Mouse (Mus musculus) forebrain, embryonic 11.5 days (tissue): ENCODE measurements around the gene Spop. TPM values are rescaled to one million over a fixed set of nuclear protein-coding genes. Genes with fewer than 3 reads are reported as not detected.

Experiments
- ATAC-seq: fragments of 200-750 bp; cut with Nextera tagmentation; replicated peaks from 2 replicates; pipeline ENCODE4 v1.8.0; 2017; ENCODE audit warnings: moderate TSS enrichment; ENCODE audit not compliant: low FRiP score
- DNase-seq: peaks from one replicate; pipeline ENCODE4 v3.0.0-alpha.2; 2017; ENCODE audit warnings: low spot score
- H3K27ac ChIP-seq: fragments of 300-500 bp; sonication (generic); 2 replicates; pipeline ENCODE4 v1.5.1; 2014; ENCODE audit warnings: low read depth, low read length
- H3K27me3 ChIP-seq: fragments of 300-500 bp; sonication (generic); 2 replicates; pipeline ENCODE4 v1.6.1; 2014; ENCODE audit warnings: mild to moderate bottlenecking, low read length, mixed read lengths; ENCODE audit not compliant: control insufficient read depth, insufficient read depth
- H3K36me3 ChIP-seq: fragments of 300-500 bp; sonication (generic); 2 replicates; pipeline ENCODE4 v1.6.1; 2014; ENCODE audit warnings: mild to moderate bottlenecking, low read length, moderate library complexity, mixed read lengths; ENCODE audit not compliant: control insufficient read depth, insufficient read depth
- H3K4me1 ChIP-seq: fragments of 300-500 bp; sonication (generic); replicated peaks from 2 replicates; pipeline ENCODE4 v1.6.1; 2014; ENCODE audit warnings: low read length, mixed read lengths; ENCODE audit not compliant: control insufficient read depth, insufficient read depth
- H3K4me2 ChIP-seq: fragments of 300-500 bp; sonication (generic); 2 replicates; pipeline ENCODE4 v1.6.1; 2014; ENCODE audit warnings: low read depth, mild to moderate bottlenecking, low read length, moderate library complexity, mixed read lengths; ENCODE audit not compliant: severe bottlenecking
- H3K4me3 ChIP-seq: fragments of 300-500 bp; sonication (generic); 2 replicates; pipeline ENCODE4 v1.5.1; 2014; ENCODE audit warnings: low read depth, low read length
- H3K9ac ChIP-seq: fragments of 300-500 bp; sonication (generic); 2 replicates; pipeline ENCODE4 v1.6.1; 2014; ENCODE audit warnings: low read length
- H3K9me3 ChIP-seq: fragments of 300-500 bp; sonication (generic); 2 replicates; pipeline ENCODE4 v1.6.1; 2016; ENCODE audit warnings: low read length, mixed read lengths; ENCODE audit not compliant: control insufficient read depth
- WGBS: fragments of 180-500 bp; shearing (Covaris S2); extraction: QIAGEN DNeasy Blood & Tissue Kit; methylation state at CpG from one replicate; pipeline ENCODE4 v1.1.7; 2014; 5-methylcytosine and 5-hydroxymethylcytosine counted together
- polyA plus RNA-seq: library from polyadenylated mRNA; unstranded; fragments of >200 nt; fragmentation: Nextera tagmentation; extraction: Ambion mirVana; gene quantifications from 2 replicates; pipeline ENCODE4 v1.2.1, GENCODE M21; 2014

Gene Spop
- polyA plus RNA-seq, 1 experiment from 2014 or later: 144 TPM

DNA sequence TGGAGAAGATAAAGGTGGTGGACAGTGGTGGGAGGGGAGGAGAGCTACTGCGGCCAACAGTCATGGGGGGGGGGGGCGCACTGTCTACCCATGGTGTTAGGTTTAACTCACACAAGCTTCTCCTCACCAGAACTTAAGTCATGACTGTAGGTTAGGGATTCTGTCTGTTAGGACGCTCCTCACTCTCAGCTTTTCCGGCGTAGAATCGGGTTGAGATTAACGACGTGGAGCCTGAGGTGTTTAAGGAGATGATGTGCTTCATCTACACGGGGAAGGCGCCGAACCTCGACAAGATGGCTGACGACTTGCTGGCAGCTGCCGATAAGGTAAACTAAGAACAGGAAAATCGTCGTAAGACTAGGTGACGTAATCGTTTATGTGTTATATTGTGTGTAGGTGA is 71.8 kb downstream of the Spop start:
- no peak overlapping the region for H3K4me3 ChIP-seq
- no peaks in the 10 kb centered on the region; the same call in 1 of the 2 replicates for H3K36me3 ChIP-seq
- 94% methylated on average over 18 of the region's 18 CpGs for WGBS
- no peaks in the 10 kb centered on the region for H3K4me1 ChIP-seq
- no peak overlapping the region for H3K9ac ChIP-seq
- ATAC-seq: no peak
- no peak for DNase-seq
- no peak overlapping the region for H3K27ac ChIP-seq
- H3K9me3 ChIP-seq: no peaks in the 10 kb centered on the region
- H3K4me2 ChIP-seq: no peak overlapping the region
- H3K27me3 ChIP-seq: no peaks in the 10 kb centered on the region

DNA sequence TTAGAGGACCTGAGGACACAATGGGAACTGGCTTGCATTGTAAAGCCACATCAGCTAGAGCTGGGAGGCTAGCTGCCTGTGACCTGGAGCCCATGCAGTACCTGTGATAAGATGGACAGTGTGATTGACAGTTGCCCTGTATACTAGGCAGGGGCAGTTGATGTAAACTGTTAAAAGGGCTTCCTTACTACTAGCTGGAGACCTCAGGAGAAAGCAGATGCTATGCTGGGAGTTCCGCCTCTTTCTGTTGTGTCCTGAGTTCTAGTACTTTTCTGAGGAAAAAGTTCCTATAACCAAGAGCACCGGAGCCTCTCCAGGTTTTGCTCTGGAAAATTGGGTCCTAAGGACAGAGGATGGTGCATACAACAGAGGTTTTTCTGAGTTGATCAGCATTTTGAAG is 73.4 kb downstream of the Spop start:
- Histone ChIP-seq H3K9ac (no peak overlapping the region), H3K9me3 (no peaks in the 10 kb centered on the region), H3K4me3 (no peak overlapping the region), H3K27ac (no peak overlapping the region), H3K4me1 (no peaks in the 10 kb centered on the region), H3K36me3 (no peaks in the 10 kb centered on the region; the same call in 1 of the 2 replicates), H3K27me3 (no peaks in the 10 kb centered on the region), H3K4me2 (no peak overlapping the region)
- no peak for ATAC-seq
- 95% methylated on average over 2 of the region's 2 CpGs for WGBS
- DNase-seq: no peak

DNA sequence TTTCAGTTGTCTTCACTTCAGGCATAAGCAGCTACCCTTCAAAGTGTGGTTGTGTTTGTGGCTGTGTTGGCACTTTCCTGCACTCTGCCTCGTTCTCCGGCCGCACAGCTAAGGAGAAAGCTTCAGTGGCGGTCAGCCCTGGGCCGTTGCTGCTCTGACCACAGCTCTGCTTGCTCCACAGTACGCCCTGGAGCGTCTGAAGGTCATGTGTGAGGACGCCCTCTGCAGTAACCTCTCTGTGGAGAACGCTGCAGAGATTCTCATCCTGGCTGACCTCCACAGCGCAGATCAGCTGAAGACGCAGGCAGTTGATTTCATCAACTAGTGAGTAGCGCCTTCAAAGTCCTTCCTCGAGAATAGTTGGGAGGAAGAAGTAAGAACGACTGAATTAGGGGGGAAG is 76.2 kb downstream of the Spop start:
- Histone ChIP-seq H3K9me3 (no peaks in the 10 kb centered on the region), H3K4me1 (no peaks in the 10 kb centered on the region), H3K27ac (no peak overlapping the region), H3K9ac (no peak overlapping the region), H3K4me2 (no peak overlapping the region), H3K4me3 (no peak overlapping the region), H3K36me3 (no peaks in the 10 kb centered on the region; the same call in 1 of the 2 replicates), H3K27me3 (no peaks in the 10 kb centered on the region)
- 86% methylated on average over 14 of the region's 14 CpGs for WGBS
- no peak for DNase-seq
- ATAC-seq: no peak

DNA sequence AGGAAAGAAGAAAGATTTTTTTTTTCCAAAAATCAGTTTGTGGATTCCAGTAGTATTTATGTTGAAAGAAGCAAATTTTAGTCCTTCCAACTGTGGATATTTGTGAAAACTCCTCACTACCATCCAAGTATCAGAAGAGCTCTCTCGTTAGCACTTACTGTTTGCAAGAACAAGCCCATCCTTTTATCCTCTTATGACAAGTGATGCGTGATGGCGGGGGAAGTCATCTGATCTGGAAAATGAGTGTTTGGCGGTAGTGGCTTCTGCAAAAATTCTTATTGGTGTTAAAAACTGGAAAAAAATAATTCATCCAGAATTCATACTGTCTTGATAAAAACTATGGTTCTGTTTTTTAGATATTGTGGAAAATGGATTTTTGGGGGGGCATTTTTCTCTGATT is 78.4 kb downstream of the Spop start:
- no peaks in the 10 kb centered on the region for H3K9me3 ChIP-seq
- no peak for ATAC-seq
- no peak for DNase-seq
- H3K27me3 ChIP-seq: no peaks in the 10 kb centered on the region
- H3K4me1 ChIP-seq: no peaks in the 10 kb centered on the region
- 58% methylated on average over 4 of the region's 4 CpGs for WGBS
- no peak overlapping the region for H3K27ac ChIP-seq
- no peak overlapping the region for H3K9ac ChIP-seq
- H3K4me3 ChIP-seq: no peak overlapping the region
- H3K36me3 ChIP-seq: no peaks in the 10 kb centered on the region; the same call in 1 of the 2 replicates
- H3K4me2 ChIP-seq: no peak overlapping the region

DNA sequence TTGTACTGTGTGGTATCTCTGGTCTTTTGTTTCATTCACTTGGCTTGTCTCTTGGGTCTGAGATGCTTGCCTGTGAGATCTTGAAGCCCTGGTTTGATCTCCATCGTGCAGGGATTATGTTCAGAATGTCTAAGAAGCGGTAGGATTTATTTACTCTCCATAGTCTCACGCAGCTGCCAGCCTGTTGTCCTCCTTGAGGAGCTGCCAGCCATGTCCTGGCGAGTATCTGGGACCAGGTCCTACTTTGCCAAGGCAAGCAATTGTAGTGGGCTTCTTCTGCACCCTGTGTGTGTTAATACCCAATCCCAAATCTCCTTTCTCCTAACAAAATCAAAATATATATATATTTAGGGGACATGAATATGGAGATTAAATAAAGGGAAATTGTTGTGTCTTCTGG is 79.1 kb downstream of the Spop start:
- Histone ChIP-seq H3K27me3 (no peaks in the 10 kb centered on the region), H3K4me3 (no peak overlapping the region), H3K9ac (no peak overlapping the region), H3K9me3 (no peaks in the 10 kb centered on the region), H3K27ac (no peak overlapping the region), H3K4me1 (no peaks in the 10 kb centered on the region), H3K36me3 (no peaks in the 10 kb centered on the region; the same call in 1 of the 2 replicates), H3K4me2 (no peak overlapping the region)
- ATAC-seq: no peak
- 91% methylated on average over 4 of the region's 4 CpGs for WGBS
- DNase-seq: no peak

DNA sequence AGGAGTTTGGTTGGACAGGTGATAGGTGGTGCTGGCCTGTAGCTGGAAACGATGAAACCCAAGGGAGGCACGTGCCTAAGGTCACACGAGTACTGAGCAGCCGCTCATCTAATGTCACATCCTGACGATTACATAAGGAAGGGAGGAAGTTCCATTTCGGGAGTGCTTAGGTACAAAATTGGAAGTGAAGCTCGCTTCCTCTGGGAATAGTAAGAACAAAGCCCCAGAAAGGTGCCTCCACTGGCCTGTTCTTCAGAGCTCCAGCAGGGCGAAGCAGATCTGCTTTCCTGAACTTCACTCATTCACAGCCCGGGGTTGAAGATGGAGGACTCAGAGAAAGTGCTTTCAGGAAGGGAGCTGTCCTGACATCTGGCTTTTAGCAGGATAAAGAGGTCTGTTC is 80.1 kb downstream of the Spop start:
- no peaks in the 10 kb centered on the region for H3K9me3 ChIP-seq
- no peaks in the 10 kb centered on the region; the same call in 1 of the 2 replicates for H3K36me3 ChIP-seq
- no peaks in the 10 kb centered on the region for H3K4me1 ChIP-seq
- no peak for DNase-seq
- H3K4me2 ChIP-seq: no peak overlapping the region
- ATAC-seq: no peak
- no peak overlapping the region for H3K27ac ChIP-seq
- no peak overlapping the region for H3K9ac ChIP-seq
- H3K27me3 ChIP-seq: no peaks in the 10 kb centered on the region
- no peak overlapping the region for H3K4me3 ChIP-seq
- 91% methylated on average over 9 of the region's 9 CpGs for WGBS

DNA sequence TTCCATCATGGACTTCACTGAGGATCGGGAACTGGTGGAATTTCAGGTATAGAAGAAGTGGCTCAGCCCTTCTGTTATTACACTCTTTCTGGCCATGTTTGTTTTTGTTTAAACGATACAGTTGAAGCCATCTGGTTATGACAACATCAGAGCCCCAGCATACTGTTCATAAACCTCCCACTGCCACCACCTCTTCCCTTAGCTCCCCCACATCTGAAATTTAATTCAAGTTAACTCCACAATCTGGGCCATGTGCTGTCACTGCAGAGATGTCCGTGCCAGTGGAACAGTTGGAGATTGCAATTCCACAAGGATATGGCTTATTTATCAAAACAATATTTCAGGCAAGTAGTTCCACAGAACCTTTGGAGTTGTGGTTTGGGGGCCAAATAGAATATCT is 80.5 kb downstream of the Spop start:
- H3K36me3 ChIP-seq: no peaks in the 10 kb centered on the region; the same call in 1 of the 2 replicates
- no peak overlapping the region for H3K27ac ChIP-seq
- no peak for DNase-seq
- H3K9ac ChIP-seq: no peak overlapping the region
- ATAC-seq: no peak
- H3K4me3 ChIP-seq: no peak overlapping the region
- H3K4me1 ChIP-seq: no peaks in the 10 kb centered on the region
- H3K9me3 ChIP-seq: no peaks in the 10 kb centered on the region
- no peaks in the 10 kb centered on the region for H3K27me3 ChIP-seq
- H3K4me2 ChIP-seq: no peak overlapping the region
- WGBS: 92% methylated on average over 3 of the region's 3 CpGs

DNA sequence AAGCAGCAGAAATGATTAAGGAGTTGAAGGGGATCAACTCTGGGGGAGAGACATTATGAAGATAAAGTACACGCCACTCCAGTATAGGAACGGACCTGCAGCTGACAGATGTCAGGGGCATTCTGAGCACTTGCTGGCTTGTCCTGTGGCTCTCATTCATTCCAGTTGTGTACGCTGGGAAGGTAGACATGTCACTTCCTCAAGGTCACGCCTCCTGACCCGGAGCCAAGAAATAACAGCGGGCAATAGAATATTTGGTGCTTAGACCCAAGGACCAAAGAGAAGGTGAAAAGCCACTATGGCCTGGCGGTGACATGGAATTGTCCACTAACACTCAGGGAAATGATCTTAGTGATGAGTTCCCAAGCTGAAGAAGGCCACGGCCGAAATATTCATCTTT is 82.0 kb downstream of the Spop start:
- Histone ChIP-seq H3K9ac (no peak overlapping the region), H3K27me3 (no peaks in the 10 kb centered on the region), H3K27ac (no peak overlapping the region), H3K4me2 (no peak overlapping the region), H3K36me3 (no peaks in the 10 kb centered on the region; the same call in 1 of the 2 replicates), H3K4me1 (no peaks in the 10 kb centered on the region), H3K9me3 (no peaks in the 10 kb centered on the region), H3K4me3 (no peak overlapping the region)
- ATAC-seq (no peak), DNase-seq (no peak)
- WGBS: 94% methylated on average over 9 of the region's 9 CpGs

DNA sequence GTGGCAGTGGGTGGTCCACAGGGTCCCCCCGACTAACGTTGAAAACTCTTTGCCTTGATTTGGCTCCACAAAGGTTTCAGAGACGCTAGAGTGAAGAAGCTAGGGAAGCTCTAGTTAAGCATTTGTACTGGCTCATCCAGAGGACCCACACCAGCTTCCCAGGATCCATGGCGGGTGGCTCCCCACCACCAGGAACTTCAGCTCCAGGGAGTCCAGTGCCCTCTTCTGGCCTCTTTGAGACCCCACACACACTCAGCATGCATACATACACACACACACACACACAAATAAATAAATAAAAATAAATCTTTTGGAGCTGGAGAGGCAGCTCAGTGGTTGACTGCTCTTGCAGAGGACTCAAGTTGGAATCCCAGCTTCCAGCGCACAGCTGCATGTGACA is 84.0 kb downstream of the Spop start:
- DNase-seq (no peak), ATAC-seq (no peak)
- H3K4me3 ChIP-seq: no peak overlapping the region
- H3K27me3 ChIP-seq: no peaks in the 10 kb centered on the region
- H3K4me2 ChIP-seq: no peak overlapping the region
- no peak overlapping the region for H3K27ac ChIP-seq
- no peak overlapping the region for H3K9ac ChIP-seq
- H3K4me1 ChIP-seq: no peaks in the 10 kb centered on the region
- H3K36me3 ChIP-seq: no peaks in the 10 kb centered on the region; the same call in 1 of the 2 replicates
- WGBS: 91% methylated on average over 5 of the region's 5 CpGs
- no peaks in the 10 kb centered on the region for H3K9me3 ChIP-seq
